Mouse (Mus musculus) left cerebral cortex, postnatal 25 days (tissue): Measurements from ENCODE around the gene Tbcd. TPM values are rescaled to one million over a fixed set of nuclear protein-coding genes. Genes with fewer than 3 reads are reported as not detected.

ENCODE experiments used
- DNase-seq, 2 experiments: peaks; one replicate each; pipeline ENCODE4 v3.0.0; 2022; ENCODE audit warnings: low spot score in 2 of 2, mixed read lengths in 1 of 2
- intact Hi-C: fragments of 180-260 bp; cut with DNase I; formaldehyde crosslinking; loops from one replicate; pipeline ENCODE4 v1.15.1; 2025
- total RNA-seq, 2 experiments: library from RNA; stranded (reverse); gene quantifications; 2 replicates each; pipeline ENCODE4 v1.2.3; 2021

Gene Tbcd
- total RNA-seq, result 10 to 100 TPM; 39.0 to 39.8 TPM

GRCm38 (mm10) chr11:121451753-121452635 is at the start of gene Tbcd:
Gene Tbcd, plus strand, starts transcription at chr11:121451949.
- DNase-seq, result peak; percentile 96 to 98
- intact Hi-C loops, result no loop called here

GRCm38 (mm10) chr11:121407366-121408155 is 44.2 kb upstream of the Tbcd start:
- DNase-seq, result peak; percentile 49 to 91
- intact Hi-C loops, result no loop called here

- peak in 1 of 2 experiments; percentile 50 for DNase-seq
- intact Hi-C loops, result no loop called here
Observed at GRCm38 (mm10) chr11:121414762-121415161, 37.0 kb upstream of the Tbcd start.

- intact Hi-C loops, result no loop called here
- DNase-seq, result no peak
Observed at GRCm38 (mm10) chr11:121415351-121415750, 36.4 kb upstream of the Tbcd start.

- intact Hi-C loops, result no loop called here
- DNase-seq, result peak in 1 of 2 experiments; percentile 52
Observed at GRCm38 (mm10) chr11:121417971-121418370, 33.8 kb upstream of the Tbcd start.

GRCm38 (mm10) chr11:121418932-121419331 is 32.8 kb upstream of the Tbcd start:
- peak in 1 of 2 experiments; percentile 81 for DNase-seq
- intact Hi-C loops, result no loop called here

GRCm38 (mm10) chr11:121420379-121420778 is 31.4 kb upstream of the Tbcd start:
- DNase-seq, result no peak
- intact Hi-C loops, result loop anchor here (5.0 kb wide), 2 partner anchors 48 to 68 kb away; partner anchors contain the start of gene Wdr45b

GRCm38 (mm10) chr11:121420830-121421552 is 30.8 kb upstream of the Tbcd start, which contains the start of gene Fn3krp:
Gene Fn3krp, plus strand, starts transcription at chr11:121421401.
- intact Hi-C loops, result loop anchor here (1.0 to 5.0 kb wide), 3 partner anchors 34 to 69 kb away; partner anchors contain the start of gene Wdr45b
- peak; percentile 98 to 100 for DNase-seq

GRCm38 (mm10) chr11:121421553-121422173 is 30.1 kb upstream of the Tbcd start:
- intact Hi-C loops, result loop anchor here (1.0 to 5.0 kb wide), 3 partner anchors 34 to 69 kb away; partner anchors contain the start of gene Wdr45b
- DNase-seq, result no peak

GRCm38 (mm10) chr11:121433397-121433796 is 18.4 kb upstream of the Tbcd start:
- DNase-seq, result peak in 1 of 2 experiments; percentile 7
- intact Hi-C loops, result no loop called here

GRCm38 (mm10) chr11:121434156-121435155 is 17.3 kb upstream of the Tbcd start, which contains the start of gene Fn3k:
Gene Fn3k, plus strand, starts transcription at chr11:121434913.
- DNase-seq, result peak; percentile 93 to 99
- intact Hi-C loops, result loop anchor here (1.0 kb wide), 1 partner anchor 46 kb away; the partner anchor contains the start of gene Rab40b

- DNase-seq, result no peak
- intact Hi-C loops, result no loop called here
Observed at GRCm38 (mm10) chr11:121437236-121437635, 14.5 kb upstream of the Tbcd start.

GRCm38 (mm10) chr11:121439686-121440292 is 12.0 kb upstream of the Tbcd start:
- intact Hi-C loops, result no loop called here
- no peak for DNase-seq

- no peak for DNase-seq
- intact Hi-C loops, result no loop called here
Observed at GRCm38 (mm10) chr11:121441653-121442052, 10.1 kb upstream of the Tbcd start.

GRCm38 (mm10) chr11:121442076-121442475 is 9.7 kb upstream of the Tbcd start:
- intact Hi-C loops, result no loop called here
- no peak for DNase-seq

GRCm38 (mm10) chr11:121451216-121451726 is 478 bp upstream of the Tbcd start:
- intact Hi-C loops, result no loop called here
- no peak for DNase-seq

GRCm38 (mm10) chr11:121457874-121458273 is 6.1 kb downstream of the Tbcd start:
- no peak for DNase-seq
- intact Hi-C loops, result no loop called here
